Mouse (Mus musculus) small intestine, adult 2 months (tissue): ENCODE measurements around the gene Rgcc. TPM values are rescaled to one million over a fixed set of nuclear protein-coding genes. Genes with fewer than 3 reads are reported as not detected.
A peak's percentile ranks its signal among the peaks of the same experiment; 100 is the strongest.

Experiments
- H3K27ac ChIP-seq: fragments of 200-500 bp; 2 replicates; pipeline ENCODE4 v1.5.1; 2012; ENCODE audit warnings: low read depth, low read length, control low read depth, inconsistent platforms; ENCODE audit not compliant: insufficient read depth
- H3K27me3 ChIP-seq: fragments of 200-500 bp; 2 replicates; pipeline ENCODE4 v1.6.1; 2012; ENCODE audit warnings: mild to moderate bottlenecking, moderate library complexity, low read length, inconsistent platforms; ENCODE audit not compliant: control insufficient read depth, insufficient read depth
- H3K36me3 ChIP-seq: fragments of 200-500 bp; 2 replicates; pipeline ENCODE4 v1.6.1; 2012; ENCODE audit warnings: mild to moderate bottlenecking, low read length, control low read depth, inconsistent platforms; ENCODE audit not compliant: control insufficient read depth, insufficient read depth
- H3K4me1 ChIP-seq: fragments of 200-500 bp; 2 replicates; pipeline ENCODE4 v1.6.1; 2012; ENCODE audit warnings: low read length, inconsistent platforms, mixed read lengths; ENCODE audit not compliant: control insufficient read depth, insufficient read depth, insufficient read length
- H3K4me3 ChIP-seq: fragments of 200-500 bp; 2 replicates; pipeline ENCODE4 v1.5.1; 2012; ENCODE audit warnings: low read depth, mild to moderate bottlenecking, control low read depth, inconsistent platforms, low read length, moderate library complexity
- CTCF ChIP-seq: fragments of 200-500 bp; IDR thresholded peaks from 2 replicates; pipeline ENCODE4 v1.5.1; 2012; ENCODE audit warnings: low read depth, mild to moderate bottlenecking, control low read depth, inconsistent platforms, low read length, moderate library complexity, mixed read lengths; ENCODE audit not compliant: insufficient replicate concordance, insufficient read length; ENCODE audit errors: extremely low read depth
- POLR2A ChIP-seq: fragments of 200-500 bp; IDR thresholded peaks from 2 replicates; pipeline ENCODE4 v1.6.1; 2012; ENCODE audit warnings: low read depth, mild to moderate bottlenecking, control low read depth, inconsistent platforms, low read length, moderate library complexity
- whole genome bisulfite sequencing: fragments of 180-500 bp; shearing (Covaris S2); methylation state at CpG from one replicate; pipeline ENCODE4 v1.1.7; 2018; 5-methylcytosine and 5-hydroxymethylcytosine counted together
- polyA plus RNA-seq: library from polyadenylated mRNA; depleted of rRNA; stranded (reverse); fragments of >200 nt; gene quantifications from 2 replicates; pipeline ENCODE4 v1.2.3, GENCODE M21; 2012

Gene Rgcc
- polyA plus RNA-seq, 1 experiment: 42.1 TPM

- Histone ChIP-seq H3K36me3 (no peaks in the 10 kb centered on the region), H3K4me3 (peak overlapping the region; percentile 66; the same call in 1 of the 2 replicates), H3K4me1 (peaks cover 13% of the 10 kb centered on the region), H3K27me3 (0 out of 2 replicates have a peak, but pooled peaks cover 5% of the 10 kb centered on the region), H3K27ac (no peak overlapping the region)
- 23% methylated on average over 6 of the region's 6 CpGs for WGBS
- TF ChIP-seq CTCF (no peak), POLR2A (no peak)
Measured at GRCm38 (mm10) chr14:79299796-79300195, 1.6 kb downstream of the Rgcc start.

GRCm38 (mm10) chr14:79299230-79299629, 2.2 kb downstream of the Rgcc start:
- H3K27ac ChIP-seq: no peak overlapping the region
- no peak overlapping the region for H3K4me3 ChIP-seq
- TF ChIP-seq CTCF: no peak
- no peak for TF ChIP-seq POLR2A
- peaks cover 13% of the 10 kb centered on the region for H3K4me1 ChIP-seq
- WGBS: 46% methylated on average over 4 of the region's 4 CpGs
- 0 out of 2 replicates have a peak, but pooled peaks cover 5% of the 10 kb centered on the region for H3K27me3 ChIP-seq
- H3K36me3 ChIP-seq: no peaks in the 10 kb centered on the region

- Histone ChIP-seq H3K36me3 (no peaks in the 10 kb centered on the region), H3K4me3 (no peak overlapping the region), H3K4me1 (peaks cover 13% of the 10 kb centered on the region), H3K27me3 (0 out of 2 replicates have a peak, but pooled peaks cover 5% of the 10 kb centered on the region), H3K27ac (no peak overlapping the region)
- WGBS: 52% methylated on average over 7 of the region's 7 CpGs
- TF ChIP-seq CTCF: no peak
- TF ChIP-seq POLR2A: no peak
Measured at GRCm38 (mm10) chr14:79298314-79298992, 3.0 kb downstream of the Rgcc start.

GRCm38 (mm10) chr14:79296836-79297235, 4.6 kb downstream of the Rgcc start:
- no peaks in the 10 kb centered on the region for H3K36me3 ChIP-seq
- no peak for TF ChIP-seq CTCF
- no peak for TF ChIP-seq POLR2A
- peaks cover 15% of the 10 kb centered on the region for H3K4me1 ChIP-seq
- 45% methylated on average over 5 of the region's 5 CpGs for WGBS
- H3K27me3 ChIP-seq: 0 out of 2 replicates have a peak, but pooled peaks cover 5% of the 10 kb centered on the region
- H3K27ac ChIP-seq: no peak overlapping the region
- H3K4me3 ChIP-seq: no peak overlapping the region

GRCm38 (mm10) chr14:79296201-79296600, 5.2 kb downstream of the Rgcc start:
- peaks cover 13% of the 10 kb centered on the region for H3K4me1 ChIP-seq
- H3K27me3 ChIP-seq: 0 out of 2 replicates have a peak, but pooled peaks cover 5% of the 10 kb centered on the region
- H3K4me3 ChIP-seq: no peak overlapping the region
- 85% methylated on average over 7 of the region's 7 CpGs for WGBS
- TF ChIP-seq CTCF: no peak
- no peak for TF ChIP-seq POLR2A
- no peaks in the 10 kb centered on the region for H3K36me3 ChIP-seq
- H3K27ac ChIP-seq: no peak overlapping the region

GRCm38 (mm10) chr14:79295579-79295978, 5.9 kb downstream of the Rgcc start:
- H3K27me3 ChIP-seq: 0 out of 2 replicates have a peak, but pooled peaks cover 2% of the 10 kb centered on the region
- TF ChIP-seq POLR2A: no peak
- TF ChIP-seq CTCF: no peak
- 82% methylated on average over 9 of the region's 9 CpGs for WGBS
- no peak overlapping the region for H3K4me3 ChIP-seq
- H3K36me3 ChIP-seq: no peaks in the 10 kb centered on the region; the same call in 1 of the 2 replicates
- H3K4me1 ChIP-seq: peaks cover 6% of the 10 kb centered on the region; the same call in 1 of the 2 replicates
- no peak overlapping the region for H3K27ac ChIP-seq

- H3K4me1 ChIP-seq: peaks cover 3% of the 10 kb centered on the region; the same call in 1 of the 2 replicates
- H3K36me3 ChIP-seq: no peaks in the 10 kb centered on the region; the same call in 1 of the 2 replicates
- H3K27me3 ChIP-seq: no peaks in the 10 kb centered on the region
- no peak overlapping the region for H3K27ac ChIP-seq
- H3K4me3 ChIP-seq: no peak overlapping the region
- whole genome bisulfite sequencing: 37% methylated on average over 5 of the region's 5 CpGs
- TF ChIP-seq POLR2A (no peak), CTCF (no peak)
Measured at GRCm38 (mm10) chr14:79294950-79295349, 6.5 kb downstream of the Rgcc start.
